Mouse (Mus musculus) testis, postnatal 10 days (tissue): ENCODE measurements around the gene Ifnk.

Experiments used
- DNase-seq: peaks from one replicate; pipeline ENCODE4 v3.0.0; 2021; ENCODE audit warnings: low spot score

Ifnk gene

GRCm38 (mm10) chr4:35151756-35152155 lies at the start of gene Ifnk:
Ifnk (plus strand) TSS chr4:35152056.
- no peak for DNase-seq

- no peak for DNase-seq
Measured at GRCm38 (mm10) chr4:35105115-35105773, 46.6 kb upstream of the Ifnk start.

DNA sequence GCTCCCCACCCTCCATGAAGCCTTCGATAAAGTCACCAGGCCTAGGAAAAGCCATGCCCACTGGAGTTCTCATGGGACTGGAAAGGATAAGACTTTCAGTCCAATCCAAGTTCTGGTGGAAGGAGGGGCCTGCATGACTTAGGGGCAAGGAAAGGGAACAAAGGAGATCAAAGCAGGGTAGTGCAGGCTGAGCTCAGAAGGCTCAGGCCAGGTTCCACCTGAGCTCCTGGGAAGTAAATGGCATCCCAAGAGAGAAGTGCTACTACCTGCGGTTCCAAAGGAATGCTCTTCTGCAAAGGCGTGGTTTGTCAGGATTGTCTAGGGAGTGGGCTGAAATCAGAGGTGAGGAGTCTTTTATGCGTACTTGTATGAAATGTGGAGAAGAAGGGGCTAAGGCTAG lies 39.4 kb upstream of the Ifnk start:
- DNase-seq = no peak

DNA sequence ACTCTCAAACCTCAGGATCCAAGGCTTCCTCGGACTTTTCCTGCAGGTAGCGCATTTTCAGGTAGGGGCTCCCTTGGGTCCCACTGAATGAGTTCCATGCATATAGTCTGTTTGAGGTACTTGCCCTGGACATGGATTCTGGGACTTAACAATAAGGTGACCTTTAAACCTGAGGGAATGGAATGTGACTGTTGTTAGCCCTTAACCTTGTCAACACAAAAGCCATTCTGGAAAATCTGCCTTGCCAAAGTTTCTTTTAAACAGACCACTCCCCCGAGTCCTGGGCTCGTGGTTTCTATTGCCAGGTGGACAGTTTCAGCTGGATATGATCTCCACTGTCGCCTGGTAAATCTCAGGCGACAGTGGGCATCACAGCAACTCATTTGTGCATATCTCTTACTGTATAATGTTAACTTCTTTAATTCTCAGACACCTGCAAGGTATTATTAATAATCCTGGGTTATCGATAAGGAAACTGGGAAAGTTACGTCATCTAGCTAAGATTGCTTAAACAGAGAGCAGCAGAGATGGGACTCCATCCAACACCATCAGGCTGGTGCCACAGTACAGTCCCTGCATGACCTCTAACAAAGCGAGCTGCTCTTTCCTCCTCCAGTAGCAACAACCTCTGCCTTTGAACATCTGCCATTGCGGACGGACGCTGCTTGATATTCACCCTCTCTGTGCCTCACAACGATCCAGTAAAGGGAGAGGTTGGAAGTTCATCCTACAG lies 38.2 kb upstream of the Ifnk start:
- no peak for DNase-seq

GRCm38 (mm10) chr4:35114950-35115349 lies 36.9 kb upstream of the Ifnk start:
- no peak for DNase-seq

DNA sequence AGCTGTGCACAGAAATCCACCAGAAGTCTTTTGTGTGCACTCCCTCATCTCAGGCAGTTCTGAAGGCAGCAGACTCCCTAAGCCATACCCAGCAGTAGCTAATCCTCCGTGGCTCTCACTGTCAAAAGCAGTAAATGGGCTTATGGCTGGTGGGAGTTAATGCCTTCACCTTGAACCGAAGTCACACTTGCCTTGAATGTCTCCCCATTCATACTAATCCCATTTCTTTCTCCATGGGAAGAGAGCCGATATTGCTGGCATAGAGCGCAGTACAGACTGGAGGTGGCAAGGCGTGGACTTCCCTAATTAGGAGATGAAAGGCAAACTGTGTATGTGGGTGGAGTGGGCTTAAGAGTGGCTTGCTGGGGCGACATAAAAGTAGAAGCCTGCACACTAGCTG lies 35.9 kb upstream of the Ifnk start:
- DNase-seq = no peak

DNA sequence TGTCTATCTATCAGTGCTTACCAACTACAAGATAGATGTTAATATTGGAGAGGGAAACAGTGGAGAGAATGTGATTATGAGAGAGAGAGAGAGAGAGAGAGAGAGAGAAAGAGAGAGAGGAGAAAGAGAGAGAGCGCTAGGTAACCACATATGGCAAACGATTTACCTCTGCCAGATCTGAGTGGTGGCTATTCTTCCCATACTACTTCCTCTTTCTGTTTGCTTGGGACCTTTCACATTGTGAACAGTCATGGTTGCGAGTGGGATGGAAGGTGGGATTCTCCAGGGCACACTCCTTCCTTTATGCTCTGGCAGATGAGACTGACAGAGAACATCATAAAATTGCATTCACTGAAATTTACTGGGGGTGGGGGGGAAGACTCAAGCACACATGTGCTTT lies 34.7 kb upstream of the Ifnk start:
- no peak for DNase-seq

DNA sequence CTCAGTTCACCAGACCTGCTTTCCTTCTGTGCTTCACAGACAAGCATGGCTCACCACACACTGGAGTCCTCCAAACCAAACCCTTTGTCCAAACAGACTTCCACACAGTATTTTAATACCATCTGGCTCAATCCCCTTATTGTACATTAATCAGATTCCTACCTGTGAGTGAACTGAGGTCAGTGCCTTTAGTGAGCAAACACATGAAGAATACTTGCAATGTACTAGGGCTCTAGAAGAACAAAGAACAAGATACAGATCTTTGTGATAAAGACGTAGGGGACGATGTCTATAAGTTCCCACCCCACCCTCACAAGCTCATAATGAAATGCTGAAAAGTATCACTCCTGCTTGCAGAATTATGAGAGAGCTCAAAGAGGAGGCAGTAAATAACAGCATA lies 33.0 kb upstream of the Ifnk start:
- no peak for DNase-seq

- DNase-seq = no peak
Measured at GRCm38 (mm10) chr4:35120159-35120558, 31.7 kb upstream of the Ifnk start.

DNA sequence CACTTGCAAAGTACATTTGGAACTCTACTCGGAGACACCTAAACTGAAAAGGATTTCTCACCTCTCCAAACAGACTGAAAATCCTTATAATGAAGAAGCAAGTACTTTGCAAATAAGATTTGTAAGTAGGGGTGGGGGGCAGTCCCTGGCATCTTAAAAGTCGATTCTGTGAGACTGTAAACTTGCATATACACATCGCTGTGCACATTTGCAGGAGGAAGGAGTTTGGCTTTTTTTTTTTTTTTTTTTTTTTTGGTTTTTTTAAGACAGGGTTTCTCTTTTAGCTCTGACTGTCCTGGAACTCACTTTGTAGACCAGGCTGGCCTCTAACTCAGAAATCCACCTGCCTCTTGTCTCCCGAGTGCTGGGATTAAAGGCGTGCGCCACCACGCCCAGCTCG lies 31.3 kb upstream of the Ifnk start:
- DNase-seq = no peak

GRCm38 (mm10) chr4:35121060-35121459 lies 30.8 kb upstream of the Ifnk start:
- no peak for DNase-seq

DNA sequence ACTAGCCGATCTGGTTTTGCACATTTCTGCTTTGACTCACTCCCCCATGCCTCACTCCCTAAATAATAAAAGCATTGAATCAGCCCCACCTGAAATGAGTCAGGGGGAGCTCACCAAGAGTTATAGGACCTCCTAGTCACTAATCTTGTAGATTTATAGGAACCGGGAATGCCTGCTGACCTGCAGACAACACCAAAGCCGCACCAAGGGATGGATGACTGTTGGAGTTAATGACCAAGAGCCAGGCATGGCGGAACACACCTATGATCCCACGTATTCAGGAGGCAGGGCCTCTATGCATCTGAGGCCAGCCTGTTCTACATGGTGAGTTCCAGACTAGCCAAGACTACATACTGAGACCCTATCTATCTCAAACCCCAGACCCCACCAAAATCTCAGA lies 28.8 kb upstream of the Ifnk start:
- no peak for DNase-seq

DNA sequence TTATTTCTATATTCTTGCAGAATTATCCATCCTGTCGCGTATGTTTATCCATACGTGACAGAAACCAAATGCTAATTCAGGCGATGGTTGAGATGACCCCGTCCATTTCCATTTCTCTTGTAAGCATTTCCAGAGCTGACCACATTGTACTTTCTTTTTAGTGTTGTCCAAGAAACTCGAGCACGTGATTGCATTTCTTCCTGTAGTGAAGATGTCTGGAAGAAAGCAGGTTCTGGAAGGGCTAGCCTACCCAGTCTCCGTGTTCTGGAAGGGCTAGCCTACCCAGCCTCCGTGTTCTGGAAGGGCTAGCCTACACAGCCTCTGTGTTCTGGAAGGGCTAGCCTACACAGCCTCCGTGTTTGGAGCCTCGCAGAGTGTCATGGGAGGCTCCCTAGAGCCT lies 27.8 kb upstream of the Ifnk start:
- DNase-seq = no peak

DNA sequence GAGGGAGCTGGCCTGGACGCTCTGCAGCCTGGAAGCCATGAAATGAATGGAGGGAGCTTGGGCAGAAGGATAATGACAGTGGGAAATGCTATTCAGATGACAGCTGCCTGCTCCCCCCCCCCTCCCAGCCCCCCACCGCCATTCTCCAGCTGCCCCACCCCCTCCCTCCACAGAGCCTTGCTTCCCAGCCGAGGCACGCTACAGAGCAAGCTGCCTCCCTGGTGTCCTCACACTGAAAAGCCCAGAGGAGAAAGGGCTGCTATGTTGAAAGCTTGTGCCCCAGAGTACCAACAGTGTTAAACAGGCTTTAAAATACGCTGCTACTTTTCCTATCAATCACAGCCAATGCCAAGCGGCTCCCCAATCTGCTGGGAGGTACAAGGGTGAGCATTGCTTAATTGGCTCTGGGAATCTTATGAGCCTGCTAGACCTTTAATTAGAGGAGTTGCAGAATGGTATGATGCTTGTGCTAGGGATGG lies 26.5 kb upstream of the Ifnk start:
- DNase-seq = no peak

GRCm38 (mm10) chr4:35126776-35127175 lies 25.1 kb upstream of the Ifnk start:
- DNase-seq = no peak

DNA sequence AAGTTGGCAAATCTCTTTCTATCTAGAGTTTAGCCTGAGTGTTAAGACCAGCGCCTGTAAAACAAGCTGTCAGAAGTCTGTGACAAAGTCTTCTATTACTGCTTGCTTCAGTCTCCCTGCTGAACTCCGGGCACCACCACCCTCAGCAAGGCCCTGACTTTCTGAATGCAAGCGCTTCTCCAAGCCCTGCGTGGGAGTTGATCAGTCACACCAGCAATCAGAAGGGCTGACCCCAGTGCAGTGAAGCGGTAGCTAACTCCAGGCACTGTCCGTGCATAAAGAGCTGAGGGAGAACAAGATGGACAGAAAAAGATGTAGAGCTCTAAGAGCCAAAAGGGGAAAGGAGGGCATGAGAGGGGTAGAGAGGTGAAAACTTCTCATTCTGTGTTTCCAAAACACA lies 24.1 kb upstream of the Ifnk start:
- no peak for DNase-seq

DNA sequence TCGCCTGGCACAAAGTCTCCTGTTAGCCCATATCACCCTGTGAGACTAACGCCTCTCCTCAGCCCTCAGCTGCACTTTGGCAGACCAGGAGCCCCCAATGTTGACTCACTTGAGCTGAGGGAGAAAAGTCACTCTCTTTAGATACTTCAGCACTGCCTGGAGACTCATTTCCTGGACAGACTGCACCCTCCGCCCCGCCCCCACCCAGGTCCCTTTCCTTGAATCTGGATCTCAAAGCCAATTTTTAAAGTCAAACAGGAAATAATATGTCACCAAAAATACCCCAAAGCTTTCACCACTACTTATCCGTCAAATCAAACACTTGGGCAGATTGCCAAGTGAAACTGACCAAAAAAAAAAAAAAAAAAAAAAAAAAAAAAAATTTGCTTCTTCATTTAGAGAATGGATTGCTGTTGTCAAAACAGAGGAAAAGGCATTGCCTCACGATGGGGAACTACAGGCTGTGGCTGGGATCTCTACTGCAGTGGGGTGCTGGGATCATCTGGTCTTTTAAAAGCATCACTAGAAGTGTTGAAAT lies 21.4 kb upstream of the Ifnk start:
- no peak for DNase-seq

DNA sequence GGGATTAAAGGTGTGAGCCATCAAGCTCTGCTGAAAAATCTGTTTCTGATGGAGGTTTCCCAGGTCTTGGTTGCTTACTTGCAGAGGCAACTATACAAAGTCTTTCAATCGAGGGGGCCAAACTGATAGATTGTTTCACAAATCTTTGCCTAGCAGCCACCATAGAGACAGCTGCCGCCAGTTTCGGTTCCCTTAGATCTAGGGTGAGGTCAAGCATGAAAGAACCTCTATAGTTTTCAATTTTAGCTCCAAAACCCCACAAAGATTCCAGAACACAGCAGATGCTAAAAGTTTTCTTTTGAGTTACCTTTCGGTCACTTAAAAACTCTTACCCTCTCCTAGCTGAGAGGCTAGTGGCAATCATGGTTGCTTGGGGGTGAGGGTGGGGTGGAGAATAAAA lies 20.3 kb upstream of the Ifnk start:
- no peak for DNase-seq

DNA sequence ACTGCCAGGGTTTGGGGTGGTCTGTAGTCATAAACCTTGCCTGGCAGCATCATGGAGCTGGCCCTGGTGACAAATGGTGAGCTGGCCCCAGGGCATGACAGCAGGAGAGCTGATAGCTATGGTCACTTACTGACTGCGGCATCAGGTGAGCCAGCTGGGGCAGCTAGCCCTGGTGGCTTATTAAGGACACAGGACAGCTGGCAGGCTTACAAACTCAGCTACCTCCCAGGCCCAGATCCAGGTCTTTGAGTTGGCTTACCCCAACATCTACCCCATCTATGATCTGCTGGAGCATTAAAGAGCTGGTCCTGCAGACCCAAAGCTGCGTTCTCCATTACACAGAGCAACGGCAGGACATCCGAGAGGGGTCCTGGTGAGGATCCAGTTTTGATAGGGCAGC lies 18.4 kb upstream of the Ifnk start:
- no peak for DNase-seq

DNA sequence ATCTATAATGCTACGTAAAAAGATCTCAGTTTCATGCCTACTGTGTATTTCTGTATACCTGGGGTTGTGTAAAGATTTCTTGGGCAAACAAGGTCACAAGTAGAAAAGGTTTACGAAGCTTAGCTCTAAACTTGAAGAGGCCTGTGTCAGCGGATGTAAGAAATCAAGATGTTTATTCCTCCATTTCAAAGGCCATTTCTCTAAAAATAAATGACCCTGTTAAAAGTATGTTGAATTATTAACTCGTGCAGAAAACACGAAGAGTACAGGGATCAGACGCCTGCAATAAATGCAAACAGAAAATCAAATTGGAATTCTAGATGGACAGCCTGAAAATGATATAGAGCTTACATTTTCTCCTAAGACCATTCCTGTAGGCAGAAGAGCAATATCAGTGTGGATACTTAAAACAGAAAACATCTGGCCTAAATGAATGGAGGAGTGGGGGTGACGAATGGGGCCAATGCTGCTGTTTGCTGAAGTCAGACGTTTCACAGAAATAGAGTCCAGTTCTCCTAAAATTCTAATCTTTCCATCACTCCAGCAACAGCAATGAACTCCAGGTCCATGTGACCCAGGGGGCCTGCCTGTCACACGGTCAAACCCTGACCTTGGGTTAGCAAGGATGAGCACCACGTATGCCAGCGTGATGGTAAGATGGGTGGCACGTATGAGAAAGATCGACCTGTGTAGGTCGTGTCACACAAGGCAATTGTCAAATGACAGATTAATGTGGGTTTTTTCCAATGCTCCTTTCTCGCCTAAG lies 16.8 kb upstream of the Ifnk start:
- peak; percentile 30 for DNase-seq

GRCm38 (mm10) chr4:35135806-35136205 lies 16.1 kb upstream of the Ifnk start:
- DNase-seq = peak; percentile 38

DNA sequence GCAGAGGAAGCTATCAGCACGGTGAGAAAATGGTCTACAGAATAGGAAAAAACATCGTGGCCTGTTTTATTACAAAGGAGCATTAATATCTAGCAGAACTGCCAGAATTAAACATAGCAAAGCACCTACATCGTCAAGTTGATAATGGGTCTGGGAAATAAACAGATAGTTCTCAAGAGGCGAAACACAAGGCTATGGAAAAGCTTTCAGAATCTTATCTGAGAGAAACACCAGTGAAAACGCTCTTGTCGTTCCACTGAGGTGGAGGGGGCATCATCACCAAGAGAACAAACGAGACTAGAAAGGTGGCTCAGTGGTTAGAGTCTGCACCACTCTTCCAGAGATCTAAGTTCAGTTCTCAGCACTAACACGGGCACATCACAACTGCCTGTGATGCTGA lies 14.9 kb upstream of the Ifnk start:
- DNase-seq = peak; percentile 8

GRCm38 (mm10) chr4:35138077-35138476 lies 13.8 kb upstream of the Ifnk start:
- no peak for DNase-seq
